Mouse (Mus musculus) liver, embryonic 14.5 days (tissue): ENCODE results near the gene Lrrn4cl. TPM values are rescaled to one million over a fixed set of nuclear protein-coding genes. Genes with fewer than 3 reads are reported as not detected.

Experiments used
- ATAC-seq: fragments of 200-750 bp; cut with Nextera tagmentation; 2 replicates; pipeline ENCODE4 v1.8.0; 2017; ENCODE audit warnings: moderate number of reproducible peaks, mild to moderate bottlenecking, moderate library complexity; ENCODE audit not compliant: insufficient read depth
- DNase-seq, 3 experiments: peaks; one replicate each; pipeline ENCODE4 v3.0.0-alpha.2; 2012 to 2013; ENCODE audit warnings: low read depth in 3 of 3, low spot score in 3 of 3
- H3K27ac ChIP-seq: fragments of 300-500 bp; sonication (generic); 2 replicates; pipeline ENCODE4 v1.5.1; 2014; ENCODE audit warnings: moderate library complexity, mild to moderate bottlenecking, control low read depth, inconsistent platforms
- H3K27me3 ChIP-seq: fragments of 300-500 bp; sonication (generic); 2 replicates; pipeline ENCODE4 v1.6.1; 2014; ENCODE audit warnings: mild to moderate bottlenecking, low read length, moderate library complexity; ENCODE audit not compliant: control insufficient read depth, insufficient read depth
- H3K36me3 ChIP-seq: fragments of 300-500 bp; sonication (generic); replicated peaks from 2 replicates; pipeline ENCODE4 v1.6.1; 2014; ENCODE audit warnings: low read depth; ENCODE audit not compliant: control insufficient read depth, insufficient read depth
- H3K4me1 ChIP-seq, 2 experiments: fragments of 200-500 bp in 1 of 2; fragments of 300-500 bp in 1 of 2; sonication (generic) in 1 of 2; replicated peaks; 2 replicates each; pipeline ENCODE4 v1.6.1; 2012 to 2014; ENCODE audit warnings: antibody characterized with exemption in 1 of 2, inconsistent platforms in 1 of 2, low read length in 1 of 2; ENCODE audit not compliant: control insufficient read depth in 2 of 2, insufficient read depth in 2 of 2
- H3K4me2 ChIP-seq: fragments of 300-500 bp; sonication (generic); 2 replicates; pipeline ENCODE4 v1.6.1; 2014; ENCODE audit warnings: low read depth, mild to moderate bottlenecking, control low read depth, moderate library complexity
- H3K4me3 ChIP-seq, 2 experiments: fragments of 200-500 bp in 1 of 2; fragments of 300-500 bp in 1 of 2; sonication (generic) in 1 of 2; 2 replicates each; pipeline ENCODE4 v1.5.1; 2012 to 2014; ENCODE audit warnings: low read depth in 2 of 2, low read length in 2 of 2, mild to moderate bottlenecking in 2 of 2, control low read depth in 1 of 2, inconsistent platforms in 1 of 2, moderate library complexity in 1 of 2; ENCODE audit not compliant: insufficient read depth in 1 of 2
- H3K9ac ChIP-seq: fragments of 300-500 bp; sonication (generic); replicated peaks from 2 replicates; pipeline ENCODE4 v1.6.1; 2014; ENCODE audit warnings: mild to moderate bottlenecking, control low read depth, moderate library complexity
- H3K9me3 ChIP-seq: fragments of 300-500 bp; sonication (generic); 2 replicates; pipeline ENCODE4 v1.6.1; 2016; ENCODE audit warnings: low read length, mixed read lengths; ENCODE audit not compliant: control insufficient read depth
- CTCF ChIP-seq: IDR thresholded peaks from 2 replicates; pipeline ENCODE4 v1.5.1; 2016; ENCODE audit warnings: antibody characterized with exemption, low read depth, control low read depth
- EP300 ChIP-seq: IDR thresholded peaks from 2 replicates; pipeline ENCODE4 v1.6.1; 2016; ENCODE audit warnings: antibody characterized with exemption, low read depth
- WGBS: fragments of 180-500 bp; shearing (Covaris S2); extraction: QIAGEN DNeasy Blood & Tissue Kit; methylation state at CpG from one replicate; pipeline ENCODE4 v1.1.7; 2014; ENCODE audit not compliant: insufficient replicate concordance; 5-methylcytosine and 5-hydroxymethylcytosine counted together
- polyA plus RNA-seq, 2 experiments: library from polyadenylated mRNA; depleted of rRNA in 1 of 2; stranded (reverse) in 1 of 2; unstranded in 1 of 2; fragments of >200 nt; fragmentation: Nextera tagmentation in 1 of 2; extraction: Ambion mirVana in 1 of 2; gene quantifications; 2 replicates each; pipeline versions ENCODE4 v1.2.1 to v1.2.3; 2012 to 2014

Lrrn4cl gene
- polyA plus RNA-seq, 2 experiments, result 0.10 TPM; not detected in 1

GRCm38 (mm10) chr19:8881034-8881392 lies 30.4 kb downstream of the Lrrn4cl start:
- peaks cover 6% of the 10 kb centered on the region in 2 experiments for H3K4me1 ChIP-seq
- DNase-seq (no peak), ATAC-seq (no peak)
- H3K27me3 ChIP-seq, result no peaks in the 10 kb centered on the region
- peaks cover 8% of the 10 kb centered on the region for H3K36me3 ChIP-seq
- no peaks in the 10 kb centered on the region for H3K9me3 ChIP-seq
- peak overlapping the region; percentile 87 for H3K9ac ChIP-seq
- no peak overlapping the region for H3K27ac ChIP-seq
- H3K4me3 ChIP-seq, result peak overlapping the region; percentile 89 to 97
- TF ChIP-seq EP300 (no peak; the same call in 1 of the 2 replicates), CTCF (no peak)
- peak overlapping the region; percentile 79 for H3K4me2 ChIP-seq
- 5% methylated on average over 3 of the region's 3 CpGs for WGBS

- Histone ChIP-seq H3K4me3 (no peak within 1 kb of the TSS), H3K9ac (no peak within 1 kb of the TSS), H3K9me3 (no peaks in the 10 kb centered on the region), H3K4me1 (peaks cover 15% of the 10 kb centered on the region in 2 experiments), H3K27me3 (no peaks in the 10 kb centered on the region), H3K36me3 (no peaks in the 10 kb centered on the region), H3K4me2 (no peak within 1 kb of the TSS), H3K27ac (no peak within 1 kb of the TSS)
- 73% methylated on average over 3 of the region's 3 CpGs for WGBS
- ATAC-seq, result no peak
- DNase-seq, result no peak
- TF ChIP-seq EP300, result no peak
- TF ChIP-seq CTCF, result no peak
Measured at GRCm38 (mm10) chr19:8883616-8884015, 33.0 kb downstream of the Lrrn4cl start, which contains the start of the genes Lbhd1 and Gm49403. Gene Lbhd1, plus strand, starts transcription at chr19:8883732. Gene Gm49403, plus strand, starts transcription at chr19:8883930.

- 29% methylated on average over 1 of the region's 1 CpGs for WGBS
- Histone ChIP-seq H3K27ac (peak overlapping the region; percentile 77), H3K4me3 (peak overlapping the region; percentile 19 to 75; a peak in 2 of 4 replicates), H3K4me2 (peak overlapping the region; percentile 95), H3K9ac (peak overlapping the region; percentile 72), H3K4me1 (peaks cover 13 to 19% of the 10 kb centered on the region in 2 experiments), H3K27me3 (no peaks in the 10 kb centered on the region), H3K9me3 (no peaks in the 10 kb centered on the region), H3K36me3 (peaks cover 12% of the 10 kb centered on the region)
- ATAC-seq (no peak), DNase-seq (no peak)
- TF ChIP-seq EP300, result no peak
- TF ChIP-seq CTCF, result no peak
Measured at GRCm38 (mm10) chr19:8886916-8887584, 36.5 kb downstream of the Lrrn4cl start.

- Histone ChIP-seq H3K4me2 (peak overlapping the region; percentile 95), H3K4me3 (peak overlapping the region; percentile 75 to 97), H3K27me3 (no peaks in the 10 kb centered on the region), H3K9ac (peak overlapping the region; percentile 72), H3K36me3 (peaks cover 12% of the 10 kb centered on the region), H3K4me1 (peaks cover 13 to 19% of the 10 kb centered on the region in 2 experiments), H3K27ac (peak overlapping the region; percentile 77), H3K9me3 (no peaks in the 10 kb centered on the region)
- DNase-seq (peak in 1 of 3 experiments; percentile 47), ATAC-seq (no peak)
- 8% methylated on average over 19 of the region's 19 CpGs for WGBS
- TF ChIP-seq CTCF, result no peak
Measured at GRCm38 (mm10) chr19:8887585-8888463, 37.3 kb downstream of the Lrrn4cl start.
